Mouse (Mus musculus) CD8-positive naive resting alpha-beta T cell, adult 57 days (primary cell): ENCODE results near the gene Ptma. TPM values are rescaled to one million over a fixed set of nuclear protein-coding genes. Genes with fewer than 3 reads are reported as not detected.

Experiments used
- total RNA-seq: library from RNA; stranded (reverse); gene quantifications from one replicate; pipeline ENCODE4 v1.2.4, GENCODE M21; 2023

The Ptma gene
- total RNA-seq: 1,380 TPM

GRCm38 (mm10) chr1:86526116-86526788 is at the start of gene Ptma:
Ptma (plus strand) TSS chr1:86526726.

Other genes with a start within 250 kb of the Ptma start
- 0.52 TPM for gene B3gnt7, start 223.9 kb upstream of the Ptma start, total RNA-seq
- 502 TPM for gene Ncl, start 167.3 kb upstream of the Ptma start, total RNA-seq
- not detected for gene Nmur1, start 100.5 kb upstream of the Ptma start, total RNA-seq
- not detected for gene Tex44, start 100.4 kb upstream of the Ptma start, total RNA-seq
- gene Pde6d, start 55.9 kb downstream of the Ptma start, total RNA-seq: 20.1 TPM
- 10.7 TPM for gene Cops7b, start 56.2 kb downstream of the Ptma start, total RNA-seq
- gene Nppc, start 143.8 kb downstream of the Ptma start, total RNA-seq: not detected
- gene Dis3l2, start 177.1 kb downstream of the Ptma start, total RNA-seq: 24.1 TPM